Mouse (Mus musculus): ENCODE data around the gene Tmem42.

Tmem42 gene

GRCm38 (mm10) chr9:123020995-123021631, at the start of gene Tmem42:
Gene Tmem42 (plus strand): TSS chr9:123021326.
- peak; percentile 61 for DNase-seq (ENCODE audit: low read depth)

DNA sequence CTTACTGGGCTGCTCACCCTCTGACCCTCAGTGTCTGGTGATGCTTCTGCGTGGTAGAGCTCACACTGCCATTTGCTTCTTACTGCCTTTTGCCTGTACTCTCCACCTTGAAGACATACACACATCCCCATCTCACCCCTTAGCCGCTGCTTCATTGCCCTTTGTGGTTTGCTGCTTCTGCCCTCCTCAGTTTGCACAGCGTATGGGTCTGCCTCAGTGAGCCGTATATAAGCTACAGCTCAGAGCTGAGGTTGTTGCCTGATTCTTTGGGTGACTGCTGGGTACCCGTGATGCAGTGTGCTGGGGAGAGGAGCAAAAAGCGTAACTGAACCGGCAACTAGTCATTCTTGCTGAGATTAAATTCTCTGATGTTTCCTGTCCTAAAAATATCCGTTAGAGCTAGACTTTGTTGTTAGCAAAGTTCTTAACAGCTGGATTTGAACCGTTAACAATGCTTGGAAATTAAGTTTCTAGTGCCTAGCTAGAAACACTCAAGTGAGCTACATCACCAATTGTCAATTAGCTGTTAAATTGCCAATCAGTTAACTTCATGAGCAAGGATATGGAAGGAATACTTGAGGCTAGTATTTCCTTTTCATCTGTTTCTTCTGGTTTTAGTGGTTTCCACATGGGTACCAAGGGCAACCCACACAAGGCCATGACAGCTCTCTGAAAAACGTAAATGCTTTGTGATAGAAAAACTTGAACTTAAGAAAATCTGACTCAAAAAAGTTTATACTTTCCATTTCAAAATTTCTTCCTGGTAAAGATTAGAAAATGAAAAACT, 22.5 kb upstream of the Tmem42 start:
- no peak for DNase-seq (ENCODE audit: low read depth)

DNA sequence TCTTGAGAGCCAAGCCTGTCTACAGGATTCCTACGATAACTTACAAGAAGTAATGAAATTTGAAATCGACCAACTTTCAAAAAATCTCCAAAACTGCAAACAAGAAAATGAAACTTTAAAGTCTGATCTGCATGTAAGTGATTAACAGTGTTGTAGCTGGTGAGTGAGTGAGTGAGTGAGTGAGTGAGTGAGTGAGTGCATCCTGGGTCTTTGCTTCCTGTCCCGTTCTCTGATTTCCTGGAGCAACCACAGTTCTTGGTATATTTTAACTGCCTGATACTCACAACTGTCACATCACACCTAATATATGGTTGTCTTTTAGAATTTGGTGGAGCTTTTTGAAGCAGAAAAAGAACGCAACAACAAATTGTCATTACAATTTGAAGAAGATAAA, 21.9 kb upstream of the Tmem42 start:
- DNase-seq (ENCODE audit: low read depth) = no peak

GRCm38 (mm10) chr9:123004718-123005117, 16.4 kb upstream of the Tmem42 start:
- no peak for DNase-seq (ENCODE audit: low read depth)

DNA sequence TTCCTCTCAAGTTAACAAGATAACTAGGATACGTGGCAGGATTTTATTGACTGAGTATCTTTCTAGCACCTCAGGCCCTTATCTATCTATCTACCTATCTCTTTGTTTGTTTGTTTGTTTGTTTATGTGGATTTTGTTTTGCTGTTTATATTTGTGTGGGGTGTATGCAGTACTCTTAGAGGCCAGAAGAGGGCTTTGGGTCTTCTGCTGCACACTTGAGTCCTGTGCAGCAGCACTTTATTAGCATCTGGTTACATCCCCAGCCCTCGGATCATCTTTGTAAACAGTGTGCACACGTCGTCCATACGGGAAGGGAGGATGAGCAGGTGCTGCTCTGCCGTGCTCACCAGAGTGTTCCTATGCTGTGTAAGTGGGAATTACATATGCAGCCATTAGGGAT, 15.1 kb upstream of the Tmem42 start:
- DNase-seq (ENCODE audit: low read depth) = no peak

- DNase-seq (ENCODE audit: low read depth) = peak; percentile 19
Observed at GRCm38 (mm10) chr9:123021636-123022379, 682 bp downstream of the Tmem42 start.

DNA sequence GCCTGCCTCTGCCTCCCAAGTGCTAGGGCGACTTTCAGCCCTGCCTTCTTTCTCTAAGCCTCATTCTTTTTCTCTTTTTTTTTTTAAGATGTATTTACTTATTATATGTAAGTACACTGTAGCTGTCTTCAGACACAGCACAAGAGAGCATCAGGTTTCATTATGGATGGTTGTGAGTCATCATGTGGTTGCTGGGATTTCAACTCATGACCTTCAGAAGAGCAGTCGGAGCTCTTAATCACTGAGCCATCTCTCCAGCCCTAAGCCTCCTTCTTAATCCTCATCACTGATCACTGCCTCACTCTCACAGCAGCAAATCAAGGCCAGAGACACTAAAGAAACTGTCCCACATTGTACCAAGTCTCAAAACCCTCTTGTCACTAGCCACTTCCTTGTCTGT, 3.1 kb downstream of the Tmem42 start:
- no peak for DNase-seq (ENCODE audit: low read depth)

GRCm38 (mm10) chr9:123031496-123032246, 10.5 kb downstream of the Tmem42 start:
- no peak for DNase-seq (ENCODE audit: low read depth)

DNA sequence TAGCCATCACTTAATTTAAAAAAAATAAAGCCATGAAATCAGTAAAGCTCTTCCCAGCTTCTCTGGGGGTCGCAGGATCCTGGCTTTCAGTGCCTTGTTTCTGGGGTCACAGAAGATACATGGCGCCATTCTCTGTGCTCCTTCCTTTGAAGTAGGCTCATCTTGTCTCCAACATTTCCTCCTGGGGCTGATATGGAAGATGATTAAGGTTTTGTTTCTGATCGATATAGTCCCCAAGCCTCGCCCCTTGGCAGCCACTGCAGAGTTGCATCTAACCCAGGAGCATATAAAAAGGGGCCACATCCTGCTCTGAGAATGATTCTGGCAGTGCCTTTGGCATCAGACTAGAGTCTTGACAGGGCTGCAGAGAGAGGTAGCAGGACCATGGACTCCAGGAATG, 13.3 kb downstream of the Tmem42 start, which contains the start of gene Tgm4:
Tgm4 (plus strand) TSS at position 301 of the 400 bp plus-strand sequence.
- DNase-seq (ENCODE audit: low read depth) = no peak

- no peak for DNase-seq (ENCODE audit: low read depth)
Observed at GRCm38 (mm10) chr9:123047665-123048064, 26.5 kb downstream of the Tmem42 start.

GRCm38 (mm10) chr9:123058724-123059292, 37.7 kb downstream of the Tmem42 start:
- DNase-seq (ENCODE audit: low read depth) = peak; percentile 48

DNA sequence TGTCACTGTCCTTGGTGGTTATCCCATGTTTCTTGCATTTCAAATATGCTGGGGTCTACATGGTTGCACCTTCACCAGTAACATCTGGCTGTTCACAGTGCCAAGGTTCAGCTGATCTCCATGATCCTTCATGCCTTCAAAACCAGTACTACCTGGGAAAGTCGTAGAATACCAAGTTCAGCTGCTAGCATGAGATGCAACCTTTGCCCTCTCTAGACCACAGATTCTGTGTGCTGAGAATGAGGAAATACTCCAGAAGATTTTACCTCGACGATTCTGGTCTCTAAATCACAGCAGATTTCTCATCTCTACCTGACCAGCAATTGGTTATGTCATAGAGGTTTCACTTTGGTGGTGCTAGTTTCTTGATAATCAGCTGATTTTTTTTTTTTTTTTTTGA, 39.0 kb downstream of the Tmem42 start:
- DNase-seq (ENCODE audit: low read depth) = no peak

All from c-Kit-positive CD71-negative TER-119-negative erythroid progenitor cells, embryonic 14.5 days (primary cell).